Mouse (Mus musculus) lung, embryonic 14.5 days (tissue): ENCODE data around the gene Cd27. TPM values are rescaled to one million over a fixed set of nuclear protein-coding genes. Genes with fewer than 3 reads are reported as not detected.

Experiments
- ATAC-seq: fragments of 200-750 bp; cut with Nextera tagmentation; 2 replicates; pipeline ENCODE4 v1.8.0; 2017; ENCODE audit warnings: mild to moderate bottlenecking, moderate TSS enrichment, moderate library complexity; ENCODE audit not compliant: insufficient read depth
- DNase-seq: peaks from one replicate; pipeline ENCODE4 v3.0.0-alpha.2; 2015
- H3K27ac ChIP-seq: fragments of 300-500 bp; sonication (generic); 2 replicates; pipeline ENCODE4 v1.5.1; 2014; ENCODE audit warnings: low read depth, mild to moderate bottlenecking, moderate library complexity
- H3K27me3 ChIP-seq: fragments of 300-500 bp; sonication (generic); 2 replicates; pipeline ENCODE4 v1.6.1; 2014; ENCODE audit warnings: low read length, control low read depth; ENCODE audit not compliant: insufficient read depth
- H3K36me3 ChIP-seq: fragments of 300-500 bp; sonication (generic); 2 replicates; pipeline ENCODE4 v1.6.1; 2014; ENCODE audit warnings: control low read depth; ENCODE audit not compliant: insufficient read depth
- H3K4me1 ChIP-seq: fragments of 300-500 bp; sonication (generic); 2 replicates; pipeline ENCODE4 v1.6.1; 2014; ENCODE audit warnings: antibody characterized with exemption, control low read depth; ENCODE audit not compliant: insufficient read depth
- H3K4me2 ChIP-seq: fragments of 300-500 bp; sonication (generic); 2 replicates; pipeline ENCODE4 v1.6.1; 2014; ENCODE audit warnings: mild to moderate bottlenecking
- H3K4me3 ChIP-seq: fragments of 300-500 bp; sonication (generic); 2 replicates; pipeline ENCODE4 v1.5.1; 2014; ENCODE audit warnings: low read depth, low read length
- H3K9ac ChIP-seq: fragments of 300-500 bp; sonication (generic); 2 replicates; pipeline ENCODE4 v1.6.1; 2014
- H3K9me3 ChIP-seq: fragments of 300-500 bp; sonication (generic); 2 replicates; pipeline ENCODE4 v1.6.1; 2016; ENCODE audit warnings: low read depth, low read length, control low read depth
- CTCF ChIP-seq: IDR thresholded peaks from 2 replicates; pipeline ENCODE4 v1.5.1; 2016; ENCODE audit warnings: antibody characterized with exemption, low read depth
- WGBS: fragments of 180-500 bp; shearing (Covaris S2); extraction: QIAGEN DNeasy Blood & Tissue Kit; methylation state at CpG from one replicate; pipeline ENCODE4 v1.1.7; 2014; 5-methylcytosine and 5-hydroxymethylcytosine counted together
- polyA plus RNA-seq: library from polyadenylated mRNA; unstranded; fragments of >200 nt; fragmentation: Nextera tagmentation; extraction: Ambion mirVana; gene quantifications from 2 replicates; pipeline ENCODE4 v1.2.1, GENCODE M21; 2014

The Cd27 gene
- polyA plus RNA-seq, 1 experiment from 2014 or later: 2.0 TPM

DNA sequence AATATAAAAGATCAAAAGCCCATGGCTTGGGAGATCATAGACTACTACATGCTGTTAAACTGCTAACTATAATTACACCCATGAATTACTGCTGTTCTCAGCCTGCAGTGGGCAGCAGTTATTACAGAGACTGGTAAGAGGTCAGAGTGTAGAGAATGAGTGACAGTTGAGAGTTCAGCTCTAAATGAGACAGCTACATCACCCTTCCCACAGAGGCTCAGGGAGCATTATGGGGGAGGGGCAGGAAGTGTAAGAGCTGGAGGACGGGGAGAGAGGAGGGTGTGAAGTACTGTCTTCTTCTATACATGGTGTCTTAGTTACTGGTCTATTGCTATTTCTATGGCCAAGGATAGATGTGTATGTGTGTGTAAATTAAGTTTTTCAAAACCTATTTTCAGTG, 7.7 kb upstream of the Cd27 start:
- H3K9me3 ChIP-seq: no peaks in the 10 kb centered on the region
- no peak overlapping the region for H3K9ac ChIP-seq
- TF ChIP-seq CTCF: no peak
- no peaks in the 10 kb centered on the region for H3K4me1 ChIP-seq
- 24% methylated on average over 1 of the region's 1 CpGs for WGBS
- H3K27me3 ChIP-seq: no peaks in the 10 kb centered on the region
- H3K4me2 ChIP-seq: no peak overlapping the region
- H3K27ac ChIP-seq: no peak overlapping the region
- H3K4me3 ChIP-seq: no peak overlapping the region
- ATAC-seq (no peak), DNase-seq (no peak)
- H3K36me3 ChIP-seq: no peaks in the 10 kb centered on the region

GRCm38 (mm10) chr6:125241566-125241965, 4.8 kb upstream of the Cd27 start:
- WGBS: 79% methylated on average over 8 of the region's 8 CpGs
- no peak for TF ChIP-seq CTCF
- no peak overlapping the region for H3K4me3 ChIP-seq

DNA sequence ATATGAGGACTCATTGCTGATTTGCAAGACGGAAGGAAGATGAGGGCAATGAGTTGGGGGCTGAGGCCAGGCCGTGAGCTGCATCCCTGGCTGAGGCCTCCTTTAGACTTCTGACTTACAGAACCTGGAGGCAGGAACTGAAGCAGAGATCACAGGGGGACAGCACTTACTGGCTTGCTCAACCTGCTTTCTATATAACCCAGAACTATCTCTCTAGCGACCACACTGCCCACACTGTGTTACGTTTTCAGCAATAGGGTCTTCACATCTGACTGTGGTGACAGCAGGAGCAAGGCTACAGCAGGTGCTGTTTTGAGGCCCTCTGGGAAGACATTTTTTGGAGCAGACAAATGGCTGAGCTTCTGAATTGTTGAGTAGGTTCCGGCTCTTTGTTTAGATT, 3.8 kb upstream of the Cd27 start:
- Histone ChIP-seq H3K4me3 (no peak overlapping the region), H3K4me1 (no peaks in the 10 kb centered on the region), H3K9ac (no peak overlapping the region), H3K36me3 (no peaks in the 10 kb centered on the region), H3K4me2 (no peak overlapping the region), H3K27me3 (no peaks in the 10 kb centered on the region), H3K9me3 (no peaks in the 10 kb centered on the region), H3K27ac (no peak overlapping the region)
- ATAC-seq (no peak), DNase-seq (no peak)
- WGBS: 73% methylated on average over 5 of the region's 5 CpGs
- TF ChIP-seq CTCF: no peak

More at GRCm38 (mm10) chr6:125241566-125241965, 4.8 kb upstream of the Cd27 start:
- Histone ChIP-seq H3K36me3 (no peaks in the 10 kb centered on the region), H3K9ac (no peak overlapping the region), H3K27ac (no peak overlapping the region), H3K4me1 (no peaks in the 10 kb centered on the region), H3K27me3 (no peaks in the 10 kb centered on the region), H3K4me2 (no peak overlapping the region), H3K9me3 (no peaks in the 10 kb centered on the region)
- no peak for ATAC-seq
- DNase-seq: no peak

- Histone ChIP-seq H3K27ac (no peak overlapping the region), H3K27me3 (no peaks in the 10 kb centered on the region), H3K9ac (no peak overlapping the region), H3K4me2 (no peak overlapping the region), H3K4me1 (no peaks in the 10 kb centered on the region), H3K36me3 (no peaks in the 10 kb centered on the region), H3K4me3 (no peak overlapping the region), H3K9me3 (no peaks in the 10 kb centered on the region)
- DNase-seq (no peak), ATAC-seq (no peak)
- 91% methylated on average over 5 of the region's 5 CpGs for WGBS
- no peak for TF ChIP-seq CTCF
Observed at GRCm38 (mm10) chr6:125239547-125239946, 2.7 kb upstream of the Cd27 start.

DNA sequence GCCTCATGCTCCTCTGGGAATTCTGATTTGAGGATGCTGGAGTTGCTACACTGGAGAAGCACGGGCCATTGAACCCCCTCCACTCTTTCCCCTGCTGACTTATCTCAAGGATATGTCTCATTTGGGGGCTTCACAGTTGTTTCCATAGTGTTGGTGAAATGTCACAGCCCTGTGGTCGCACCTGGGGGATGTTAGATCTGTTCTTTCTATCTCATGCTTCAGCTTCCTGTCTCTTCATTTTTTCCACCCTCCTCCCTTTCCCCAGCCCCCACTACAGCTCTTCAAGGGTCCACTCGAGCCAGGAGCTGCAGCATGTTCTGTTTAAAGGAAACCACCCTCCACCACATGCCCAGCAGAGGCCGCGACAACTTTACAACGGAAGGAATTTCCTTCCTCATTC, 1.6 kb upstream of the Cd27 start:
- no peak overlapping the region for H3K4me3 ChIP-seq
- H3K27me3 ChIP-seq: no peaks in the 10 kb centered on the region
- ATAC-seq: no peak
- DNase-seq: peak; percentile 17
- H3K27ac ChIP-seq: no peak overlapping the region
- no peak overlapping the region for H3K4me2 ChIP-seq
- no peak overlapping the region for H3K9ac ChIP-seq
- no peaks in the 10 kb centered on the region for H3K4me1 ChIP-seq
- WGBS: 41% methylated on average over 6 of the region's 6 CpGs
- no peaks in the 10 kb centered on the region for H3K36me3 ChIP-seq
- TF ChIP-seq CTCF: no peak
- H3K9me3 ChIP-seq: no peaks in the 10 kb centered on the region

DNA sequence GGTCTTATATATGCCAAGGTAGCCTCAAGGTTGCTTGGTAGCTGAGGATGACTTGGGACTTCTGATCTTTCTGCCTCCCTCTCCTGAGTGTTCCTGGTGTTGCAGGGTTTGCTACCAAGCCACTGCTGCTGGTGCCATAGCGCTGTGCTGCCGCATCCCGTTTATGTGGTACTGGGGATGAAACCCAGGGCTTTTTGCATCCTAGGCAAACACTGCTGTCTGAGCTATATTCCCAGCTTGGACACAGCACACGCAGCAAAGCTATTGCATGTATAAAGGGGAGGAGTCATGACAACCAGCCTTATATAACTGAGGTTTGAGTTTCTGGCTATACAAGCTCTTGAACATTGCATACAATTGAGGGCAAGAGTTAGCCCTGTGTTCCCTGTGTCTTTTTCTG, 611 bp upstream of the Cd27 start:
- TF ChIP-seq CTCF: no peak
- ATAC-seq: no peak
- 77% methylated on average over 4 of the region's 4 CpGs for WGBS
- no peaks in the 10 kb centered on the region for H3K36me3 ChIP-seq
- H3K4me2 ChIP-seq: no peak overlapping the region
- H3K27ac ChIP-seq: no peak overlapping the region
- no peak for DNase-seq
- H3K4me3 ChIP-seq: no peak overlapping the region
- H3K4me1 ChIP-seq: no peaks in the 10 kb centered on the region; the same call in 1 of the 2 replicates
- no peak overlapping the region for H3K9ac ChIP-seq
- no peaks in the 10 kb centered on the region for H3K27me3 ChIP-seq
- H3K9me3 ChIP-seq: no peaks in the 10 kb centered on the region

GRCm38 (mm10) chr6:125236341-125236740, 469 bp downstream of the Cd27 start:
- no peak overlapping the region for H3K4me3 ChIP-seq
- DNase-seq (no peak), ATAC-seq (no peak)
- no peaks in the 10 kb centered on the region for H3K9me3 ChIP-seq
- WGBS: 77% methylated on average over 6 of the region's 6 CpGs
- H3K4me2 ChIP-seq: no peak overlapping the region
- no peak for TF ChIP-seq CTCF
- no peaks in the 10 kb centered on the region; the same call in 1 of the 2 replicates for H3K4me1 ChIP-seq
- H3K9ac ChIP-seq: no peak overlapping the region
- no peaks in the 10 kb centered on the region for H3K36me3 ChIP-seq
- no peaks in the 10 kb centered on the region for H3K27me3 ChIP-seq
- H3K27ac ChIP-seq: no peak overlapping the region

DNA sequence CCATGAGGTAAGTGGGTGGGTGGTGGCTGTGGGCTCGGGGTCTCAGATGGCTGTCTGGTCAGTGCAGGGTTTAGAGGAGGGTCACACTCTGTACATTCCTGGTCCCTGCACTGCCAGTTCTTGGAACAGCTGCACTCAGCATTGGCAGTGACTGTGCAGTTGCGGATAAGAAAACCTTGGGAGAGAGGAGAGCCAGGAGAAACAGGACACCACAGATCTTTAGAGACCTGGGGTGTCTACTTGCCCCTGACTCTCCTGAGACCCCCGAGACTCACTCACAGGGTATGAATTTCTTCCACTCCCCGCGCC, 2.3 kb downstream of the Cd27 start:
- Histone ChIP-seq H3K4me2 (peak overlapping the region; percentile 13; the same call in 1 of the 2 replicates), H3K36me3 (no peaks in the 10 kb centered on the region), H3K27me3 (no peaks in the 10 kb centered on the region), H3K9ac (no peak overlapping the region), H3K9me3 (no peaks in the 10 kb centered on the region), H3K4me3 (no peak overlapping the region), H3K27ac (no peak overlapping the region; the same call in 1 of the 2 replicates), H3K4me1 (no peaks in the 10 kb centered on the region; the same call in 1 of the 2 replicates)
- DNase-seq: no peak
- 50% methylated on average over 5 of the region's 5 CpGs for WGBS
- no peak for ATAC-seq
- no peak for TF ChIP-seq CTCF
